Mouse (Mus musculus): Measurements from ENCODE around the gene Tnfsf13b.

Tnfsf13b gene

GRCm38 (mm10) chr8:10049162-10049561 lies 42.9 kb downstream of the Tnfsf13b start:
- peak; percentile 53 for DNase-seq

- DNase-seq, result no peak
These were observed 45.3 kb downstream of the Tnfsf13b start for GRCm38 (mm10) chr8:10051576-10051975.

GRCm38 (mm10) chr8:10053571-10053990 lies 47.3 kb downstream of the Tnfsf13b start:
- DNase-seq, result peak; percentile 53

- DNase-seq, result no peak
These were observed 54.7 kb downstream of the Tnfsf13b start for GRCm38 (mm10) chr8:10061001-10061400.

- DNase-seq, result no peak
These were observed 60.6 kb downstream of the Tnfsf13b start for GRCm38 (mm10) chr8:10066906-10067305.

GRCm38 (mm10) chr8:10067775-10068174 lies 61.5 kb downstream of the Tnfsf13b start:
- DNase-seq, result no peak

GRCm38 (mm10) chr8:10072347-10072746 lies 66.1 kb downstream of the Tnfsf13b start:
- DNase-seq, result no peak

Data from right cerebral cortex, postnatal 14 days (tissue).